Mouse (Mus musculus) liver, embryonic 16.5 days (tissue): ENCODE results near the gene Nsun2. TPM values are rescaled to one million over a fixed set of nuclear protein-coding genes. Genes with fewer than 3 reads are reported as not detected.

Experiments
- ATAC-seq: fragments of 200-750 bp; cut with Nextera tagmentation; 2 replicates; pipeline ENCODE4 v1.8.0; 2017; ENCODE audit warnings: low read depth, mild to moderate bottlenecking, moderate number of reproducible peaks, moderate library complexity
- H3K27ac ChIP-seq: fragments of 300-500 bp; sonication (generic); 2 replicates; pipeline ENCODE4 v1.5.1; 2014; ENCODE audit warnings: mild to moderate bottlenecking, low read length
- H3K27me3 ChIP-seq: fragments of 300-500 bp; sonication (generic); 2 replicates; pipeline ENCODE4 v1.6.1; 2014; ENCODE audit warnings: low read depth, low read length, mixed read lengths; ENCODE audit not compliant: control insufficient read depth, insufficient read depth
- H3K36me3 ChIP-seq: fragments of 300-500 bp; sonication (generic); 2 replicates; pipeline ENCODE4 v1.6.1; 2014; ENCODE audit warnings: mild to moderate bottlenecking; ENCODE audit not compliant: control insufficient read depth, insufficient read depth
- H3K4me1 ChIP-seq: fragments of 300-500 bp; sonication (generic); 2 replicates; pipeline ENCODE4 v1.6.1; 2014; ENCODE audit warnings: low read depth, low read length, mixed read lengths; ENCODE audit not compliant: control insufficient read depth
- H3K4me2 ChIP-seq: fragments of 300-500 bp; sonication (generic); 2 replicates; pipeline ENCODE4 v1.6.1; 2014; ENCODE audit warnings: low read depth, low read length, mixed read lengths
- H3K4me3 ChIP-seq: fragments of 300-500 bp; sonication (generic); 2 replicates; pipeline ENCODE4 v1.5.1; 2014; ENCODE audit warnings: low read depth, mild to moderate bottlenecking, low read length
- H3K9ac ChIP-seq: fragments of 300-500 bp; sonication (generic); 2 replicates; pipeline ENCODE4 v1.6.1; 2014; ENCODE audit warnings: low read depth, low read length
- H3K9me3 ChIP-seq: fragments of 300-500 bp; sonication (generic); replicated peaks from 2 replicates; pipeline ENCODE4 v1.6.1; 2016; ENCODE audit warnings: low read length; ENCODE audit not compliant: control insufficient read depth
- whole genome bisulfite sequencing: fragments of 180-500 bp; shearing (Covaris S2); extraction: QIAGEN DNeasy Blood & Tissue Kit; methylation state at CpG from one replicate; pipeline ENCODE4 v1.1.7; 2014; ENCODE audit not compliant: insufficient replicate concordance; 5-methylcytosine and 5-hydroxymethylcytosine counted together
- polyA plus RNA-seq: library from polyadenylated mRNA; unstranded; fragments of >200 nt; fragmentation: Nextera tagmentation; extraction: Ambion mirVana; gene quantifications from 2 replicates; pipeline ENCODE4 v1.2.1, GENCODE M21; 2015

Nsun2 gene
- polyA plus RNA-seq, 1 experiment from 2014 or later = 71.2 TPM

DNA sequence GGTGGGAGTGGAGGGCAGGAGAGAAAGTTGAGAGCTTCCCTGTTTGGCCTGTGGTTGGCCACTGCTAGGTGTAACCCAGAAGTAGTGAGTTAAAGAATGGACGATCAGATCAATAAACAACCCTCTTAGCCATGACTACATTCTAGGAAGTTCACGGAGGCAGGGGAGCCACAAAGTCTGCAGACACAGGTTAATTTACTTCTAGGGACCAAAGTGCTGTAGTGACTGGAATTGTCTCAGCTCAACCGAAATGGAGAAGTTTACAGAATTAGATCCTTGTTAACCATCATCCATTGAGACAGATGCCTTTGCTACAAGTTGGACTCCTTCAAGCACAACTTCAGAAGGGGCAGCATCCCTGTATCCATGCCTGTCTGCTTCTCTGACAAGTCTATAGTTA lies 54.3 kb downstream of the Nsun2 start:
- H3K4me1 ChIP-seq = no peaks in the 10 kb centered on the region
- no peak for ATAC-seq
- WGBS = 52% methylated on average over 3 of the region's 3 CpGs
- no peaks in the 10 kb centered on the region for H3K36me3 ChIP-seq
- H3K27ac ChIP-seq = no peak overlapping the region
- H3K9ac ChIP-seq = no peak overlapping the region
- H3K27me3 ChIP-seq = no peaks in the 10 kb centered on the region
- no peak overlapping the region for H3K4me2 ChIP-seq
- H3K9me3 ChIP-seq = no peaks in the 10 kb centered on the region
- no peak overlapping the region for H3K4me3 ChIP-seq

DNA sequence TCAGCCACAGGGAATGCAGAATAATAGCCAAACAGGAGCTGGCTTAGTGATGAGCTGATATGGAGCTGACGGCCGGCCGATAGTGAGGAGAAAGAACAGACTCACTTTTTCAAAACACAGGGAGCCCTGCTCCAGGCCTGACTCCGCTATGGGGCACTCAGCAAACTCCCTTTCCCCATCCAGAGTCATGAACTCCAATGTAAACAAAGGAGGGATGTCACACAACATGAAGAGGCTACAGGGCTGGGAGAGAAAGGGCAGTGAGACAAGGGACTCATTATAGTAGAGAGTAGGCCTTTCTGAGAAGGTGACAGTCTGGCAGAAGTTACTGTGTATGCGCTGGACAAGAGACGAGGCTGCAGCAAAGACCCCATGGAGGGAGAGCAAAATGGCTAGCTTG lies 54.7 kb downstream of the Nsun2 start:
- H3K9ac ChIP-seq = no peak overlapping the region
- ATAC-seq = no peak

DNA sequence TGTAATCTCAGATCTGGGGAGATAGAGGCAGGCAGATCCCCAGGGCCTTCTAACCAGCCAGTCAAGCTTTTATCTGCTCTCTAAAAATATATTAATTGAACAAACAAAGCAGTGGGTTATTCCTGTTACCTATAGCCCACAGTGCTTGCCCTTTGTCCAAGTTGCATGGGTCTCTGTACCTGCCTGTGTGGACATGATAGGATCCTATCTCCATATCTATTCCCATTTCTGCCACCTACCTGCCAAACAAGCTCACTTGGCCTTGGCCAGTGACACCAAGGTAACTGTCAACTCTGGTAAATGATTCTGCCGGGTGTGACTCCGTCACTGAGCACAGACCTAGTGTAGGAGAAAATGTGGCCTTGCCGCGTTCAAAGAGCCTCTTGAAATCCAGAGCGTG lies 57.8 kb downstream of the Nsun2 start:
- no peak for ATAC-seq
- H3K4me1 ChIP-seq = no peaks in the 10 kb centered on the region
- no peak overlapping the region for H3K27ac ChIP-seq
- H3K9ac ChIP-seq = no peak overlapping the region
- H3K36me3 ChIP-seq = no peaks in the 10 kb centered on the region
- no peaks in the 10 kb centered on the region for H3K27me3 ChIP-seq
- H3K4me2 ChIP-seq = no peak overlapping the region
- no peak overlapping the region for H3K4me3 ChIP-seq
- WGBS = 81% methylated on average over 5 of the region's 5 CpGs
- H3K9me3 ChIP-seq = no peaks in the 10 kb centered on the region

More for the DNA sequence above, 54.7 kb downstream of the Nsun2 start:
- no peaks in the 10 kb centered on the region for H3K9me3 ChIP-seq
- no peaks in the 10 kb centered on the region for H3K4me1 ChIP-seq
- no peak overlapping the region for H3K27ac ChIP-seq
- H3K27me3 ChIP-seq = no peaks in the 10 kb centered on the region
- 60% methylated on average over 6 of the region's 6 CpGs for WGBS
- H3K4me3 ChIP-seq = no peak overlapping the region
- H3K4me2 ChIP-seq = no peak overlapping the region
- no peaks in the 10 kb centered on the region for H3K36me3 ChIP-seq

DNA sequence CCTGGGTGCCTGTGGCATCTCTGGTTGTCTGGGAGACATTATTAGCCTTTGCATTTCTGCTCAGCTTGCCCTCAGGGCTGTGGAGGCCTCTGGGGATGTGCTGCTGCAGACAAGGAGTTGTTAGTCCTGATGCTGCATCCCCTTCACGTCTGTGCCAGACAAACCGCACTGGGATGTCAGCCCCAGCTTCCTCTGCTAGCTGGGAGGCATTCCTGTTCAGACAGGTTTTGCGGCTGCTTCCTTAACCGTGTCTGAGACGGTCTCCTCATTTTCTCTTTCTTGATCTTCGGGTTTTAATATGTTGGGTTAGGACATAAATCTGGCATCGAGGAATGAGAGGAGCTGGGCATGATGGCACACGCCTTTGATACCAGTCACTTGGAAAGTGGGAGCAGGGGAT lies 58.7 kb downstream of the Nsun2 start:
- Histone ChIP-seq H3K4me3 (no peak overlapping the region), H3K9me3 (no peaks in the 10 kb centered on the region), H3K4me2 (no peak overlapping the region), H3K27ac (no peak overlapping the region), H3K9ac (no peak overlapping the region), H3K27me3 (no peaks in the 10 kb centered on the region), H3K4me1 (no peaks in the 10 kb centered on the region), H3K36me3 (no peaks in the 10 kb centered on the region)
- 65% methylated on average over 8 of the region's 8 CpGs for WGBS
- ATAC-seq = no peak

DNA sequence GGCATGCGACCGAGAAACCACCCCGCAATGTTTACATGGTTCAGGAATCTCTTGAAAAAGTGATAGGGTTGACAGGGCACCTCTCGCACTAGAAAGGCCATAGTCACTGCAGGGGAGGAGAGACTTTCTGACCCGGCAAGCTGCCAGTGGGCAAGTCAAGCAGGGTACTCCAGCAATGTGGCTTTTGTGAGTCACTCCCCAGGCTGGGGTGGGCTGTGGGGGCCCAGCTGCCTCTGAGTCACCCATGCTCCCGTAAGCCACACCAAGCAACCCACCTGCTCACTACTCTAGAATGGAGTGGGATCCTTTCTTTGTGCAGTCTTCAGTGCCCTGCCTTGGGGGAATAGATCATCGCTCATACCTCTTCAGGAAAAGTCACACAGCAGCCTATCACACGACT lies 59.9 kb downstream of the Nsun2 start:
- 58% methylated on average over 8 of the region's 8 CpGs for WGBS
- ATAC-seq = no peak

DNA sequence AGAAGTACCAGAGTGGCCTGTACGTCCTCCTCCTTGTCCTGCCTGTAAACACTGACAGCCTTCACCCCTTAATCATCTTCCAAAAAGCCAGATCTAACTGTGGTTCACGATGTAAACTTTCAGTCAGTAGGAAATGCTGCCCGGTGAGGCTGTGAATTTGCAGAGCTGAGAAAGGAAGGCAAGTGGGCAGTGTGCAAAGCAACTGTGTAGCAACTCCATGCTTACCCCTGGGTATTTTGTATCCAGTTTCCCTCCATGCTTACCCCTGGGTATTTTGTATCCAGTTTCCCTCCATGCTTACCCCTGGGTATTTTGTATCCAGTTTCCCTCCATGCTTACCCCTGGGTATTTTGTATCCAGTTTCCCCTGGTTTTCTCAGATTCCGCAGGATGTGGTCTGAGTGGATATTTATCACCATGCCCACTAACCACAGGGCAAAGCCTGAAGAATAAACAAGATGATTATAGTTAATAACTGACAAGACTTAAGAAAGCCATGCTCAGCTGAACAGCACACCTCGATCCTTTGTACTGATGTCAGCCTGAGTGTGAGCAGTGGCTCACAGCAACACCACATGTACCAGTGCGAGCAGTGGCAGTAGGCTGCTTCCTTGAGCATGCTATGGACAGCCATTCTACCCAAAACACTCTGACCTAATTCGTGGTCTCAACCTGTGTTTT lies 61.2 kb downstream of the Nsun2 start:
- H3K27ac ChIP-seq = no peak overlapping the region
- 46% methylated on average over 7 of the region's 7 CpGs for WGBS
- H3K9ac ChIP-seq = no peak overlapping the region
- no peaks in the 10 kb centered on the region for H3K36me3 ChIP-seq
- no peaks in the 10 kb centered on the region for H3K9me3 ChIP-seq
- H3K27me3 ChIP-seq = no peaks in the 10 kb centered on the region
- ATAC-seq = no peak
- H3K4me3 ChIP-seq = no peak overlapping the region
- no peaks in the 10 kb centered on the region for H3K4me1 ChIP-seq
- H3K4me2 ChIP-seq = no peak overlapping the region

More for the DNA sequence above, 59.9 kb downstream of the Nsun2 start:
- H3K4me3 ChIP-seq = no peak overlapping the region
- no peak overlapping the region for H3K9ac ChIP-seq
- no peak overlapping the region for H3K4me2 ChIP-seq
- no peaks in the 10 kb centered on the region for H3K36me3 ChIP-seq
- no peak overlapping the region for H3K27ac ChIP-seq
- H3K4me1 ChIP-seq = no peaks in the 10 kb centered on the region
- H3K27me3 ChIP-seq = no peaks in the 10 kb centered on the region
- no peaks in the 10 kb centered on the region for H3K9me3 ChIP-seq

DNA sequence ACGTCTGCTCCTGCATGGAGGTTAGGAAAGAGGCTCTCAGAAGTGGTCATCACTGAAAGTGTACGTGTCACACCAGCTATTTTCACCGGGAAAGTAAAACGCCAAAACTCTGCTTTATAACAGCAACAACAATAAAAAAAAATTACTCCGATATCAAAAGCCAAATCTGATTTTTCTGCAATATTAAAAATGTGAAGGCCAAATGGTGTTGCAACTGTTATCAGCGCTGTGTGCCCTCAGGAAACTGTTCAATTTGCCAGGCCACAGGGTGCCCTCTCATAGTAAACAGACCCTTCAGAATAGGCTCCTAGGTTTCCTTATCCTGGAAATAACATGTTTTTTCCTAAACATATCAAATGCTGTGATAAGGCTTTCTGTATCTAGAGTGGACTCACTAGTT lies 62.4 kb downstream of the Nsun2 start:
- WGBS = 75% methylated on average over 6 of the region's 6 CpGs
- H3K4me2 ChIP-seq = no peak overlapping the region
- no peak for ATAC-seq

DNA sequence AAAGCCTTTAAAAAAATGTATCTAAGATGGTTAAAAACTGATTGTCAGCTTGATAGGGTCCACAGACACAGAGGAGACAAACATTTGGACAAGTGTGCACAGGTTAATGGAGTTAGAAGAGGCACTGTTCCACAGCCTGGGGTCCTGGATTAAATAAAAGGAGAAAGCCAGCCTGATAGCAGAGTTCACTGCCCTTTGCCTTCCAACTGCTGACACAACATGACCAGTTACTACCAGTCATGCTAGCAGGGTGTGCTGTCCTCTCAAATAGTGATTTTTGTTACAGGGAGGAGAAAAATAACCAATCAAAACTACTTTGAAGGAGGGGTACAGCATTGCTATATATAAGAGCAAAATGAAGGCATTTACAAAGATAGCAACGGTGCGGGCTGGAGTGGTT lies 63.0 kb downstream of the Nsun2 start:
- no peak overlapping the region for H3K4me2 ChIP-seq
- no peak overlapping the region for H3K9ac ChIP-seq
- H3K27me3 ChIP-seq = no peaks in the 10 kb centered on the region
- H3K4me3 ChIP-seq = no peak overlapping the region
- no peaks in the 10 kb centered on the region for H3K9me3 ChIP-seq
- H3K36me3 ChIP-seq = no peaks in the 10 kb centered on the region
- no peak overlapping the region for H3K27ac ChIP-seq
- 74% methylated on average over 2 of the region's 2 CpGs for WGBS
- ATAC-seq = no peak
- H3K4me1 ChIP-seq = no peaks in the 10 kb centered on the region

More for the DNA sequence above, 62.4 kb downstream of the Nsun2 start:
- H3K4me3 ChIP-seq = no peak overlapping the region
- no peak overlapping the region for H3K9ac ChIP-seq
- no peaks in the 10 kb centered on the region for H3K9me3 ChIP-seq
- H3K36me3 ChIP-seq = no peaks in the 10 kb centered on the region
- no peaks in the 10 kb centered on the region for H3K27me3 ChIP-seq
- H3K27ac ChIP-seq = no peak overlapping the region
- no peaks in the 10 kb centered on the region for H3K4me1 ChIP-seq

DNA sequence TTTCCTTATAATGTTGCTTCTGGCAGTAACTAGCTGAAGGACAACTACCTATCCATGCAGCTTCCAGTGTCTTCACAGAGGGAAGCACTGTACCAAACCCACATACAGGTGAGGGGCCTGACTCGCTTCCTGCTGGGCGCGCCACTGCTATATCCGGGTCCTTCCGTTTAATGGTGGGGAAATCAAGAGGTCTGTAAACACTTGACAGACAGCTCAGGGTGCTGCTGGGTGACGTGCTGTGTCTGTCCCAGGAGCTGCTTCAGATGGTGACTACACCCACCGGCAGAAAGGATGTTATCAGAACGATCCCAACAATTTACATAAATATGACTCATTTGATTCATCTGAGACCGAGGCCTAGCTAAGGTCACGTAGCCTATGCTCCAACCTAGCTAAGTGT lies 65.3 kb downstream of the Nsun2 start:
- Histone ChIP-seq H3K9me3 (no peaks in the 10 kb centered on the region), H3K27me3 (no peaks in the 10 kb centered on the region), H3K36me3 (no peaks in the 10 kb centered on the region), H3K27ac (no peak overlapping the region), H3K4me1 (no peaks in the 10 kb centered on the region), H3K9ac (no peak overlapping the region), H3K4me2 (no peak overlapping the region), H3K4me3 (no peak overlapping the region)
- WGBS = 77% methylated on average over 10 of the region's 10 CpGs
- no peak for ATAC-seq
